Mouse (Mus musculus): ENCODE measurements around the gene Cldn10. TPM values are rescaled to one million over a fixed set of nuclear protein-coding genes. Genes with fewer than 3 reads are reported as not detected.

The Cldn10 gene
- 0.69 TPM for polyA plus RNA-seq (2014; fragmentation: Illumina TruSeq; extraction: RNeasy Lipid Tissue Mini Kit (QIAGEN cat#74804); ENCODE audit: low read depth, low replicate concordance)

DNA sequence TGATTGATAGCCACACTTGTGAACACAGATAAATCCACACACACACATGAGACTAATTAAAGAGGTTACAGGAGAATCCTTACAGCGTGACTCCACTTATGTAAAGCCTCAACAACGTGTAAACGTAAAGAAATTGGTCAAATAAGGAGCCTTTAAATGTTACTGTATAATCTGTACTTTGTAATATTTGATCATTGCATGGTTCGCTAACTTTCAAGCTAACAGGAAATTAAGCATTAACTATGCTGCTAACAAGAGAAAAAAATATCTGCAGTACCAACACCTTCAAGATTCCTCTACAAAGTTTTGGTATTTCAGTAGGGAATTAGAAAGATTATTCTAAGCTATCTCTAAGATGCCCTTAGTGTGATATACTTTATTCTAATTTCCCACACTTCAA lies at the start of gene Cldn10:
TSS of gene Cldn10 (plus strand) at position 288 of the 400 bp plus-strand sequence.

Other genes starting within 250 kb of the Cldn10 start
- 1.5 TPM for gene Abcc4, start 81.7 kb upstream of the Cldn10 start, polyA plus RNA-seq (2014; fragmentation: Illumina TruSeq; extraction: RNeasy Lipid Tissue Mini Kit (QIAGEN cat#74804); ENCODE audit: low read depth, low replicate concordance)
- gene Dzip1, start 137.6 kb downstream of the Cldn10 start, polyA plus RNA-seq (2014; fragmentation: Illumina TruSeq; extraction: RNeasy Lipid Tissue Mini Kit (QIAGEN cat#74804); ENCODE audit: low read depth, low replicate concordance) = 125 TPM
- gene Dnajc3, start 150.1 kb downstream of the Cldn10 start, polyA plus RNA-seq (2014; fragmentation: Illumina TruSeq; extraction: RNeasy Lipid Tissue Mini Kit (QIAGEN cat#74804); ENCODE audit: low read depth, low replicate concordance) = 58.3 TPM

All from testis, adult 10 weeks (tissue).